Mouse (Mus musculus) forebrain, embryonic 16.5 days (tissue): ENCODE data around the gene Unc13a. TPM values are rescaled to one million over a fixed set of nuclear protein-coding genes. Genes with fewer than 3 reads are reported as not detected.

ENCODE experiments used
- microRNA-seq: library from miRNA; unstranded; fragments of <30 nt; microRNA quantifications from one replicate; pipeline ENCODE4, GENCODE M21; 2017
- polyA plus RNA-seq: library from polyadenylated mRNA; unstranded; fragments of >200 nt; fragmentation: Nextera tagmentation; extraction: Ambion mirVana; gene quantifications from 2 replicates; pipeline ENCODE4 v1.2.1, GENCODE M21; 2015

The Unc13a gene
- polyA plus RNA-seq, 1 experiment from 2014 or later = 33.6 TPM

Small RNA genes within 50 kb of the gene (microRNA-seq; reads per million reads assigned to microRNA genes)
- gene Mir6769b = 2.3 reads per million, percentile 5 among the genes with 10 or more reads in this experiment

Other genes starting within 250 kb of the Unc13a start
- gene Abhd8, start 208.1 kb downstream of the Unc13a start, polyA plus RNA-seq = 113 and 127 TPM in 2 replicates
- gene Mrpl34, start 206.8 kb downstream of the Unc13a start, polyA plus RNA-seq = 173 and 178 TPM in 2 replicates
- gene Dda1, start 202.6 kb downstream of the Unc13a start, polyA plus RNA-seq = 218 and 236 TPM in 2 replicates
- gene Ano8, start 185.8 kb downstream of the Unc13a start, polyA plus RNA-seq = 4.1 and 4.4 TPM in 2 replicates
- 12.1 and 12.6 TPM in 2 replicates for gene Gtpbp3, start 183.7 kb downstream of the Unc13a start, polyA plus RNA-seq
- 3.5 and 4.4 TPM in 2 replicates for gene Plvap, start 160.0 kb downstream of the Unc13a start, polyA plus RNA-seq
- gene Ccdc194, start 146.0 kb downstream of the Unc13a start, polyA plus RNA-seq = 0.26 TPM in 1 of 2 replicates, not detected in the other
- gene Bst2, start 134.3 kb downstream of the Unc13a start, polyA plus RNA-seq = 4.7 and 7.5 TPM in 2 replicates
- 52.8 and 65.3 TPM in 2 replicates for gene Mvb12a, start 128.8 kb downstream of the Unc13a start, polyA plus RNA-seq
- 0.15 and 0.16 TPM in 2 replicates for gene Tmem221, start 112.9 kb downstream of the Unc13a start, polyA plus RNA-seq
- gene Nxnl1, start 105.2 kb downstream of the Unc13a start, polyA plus RNA-seq = not detected in 2 replicates
- gene Slc27a1, start 102.9 kb downstream of the Unc13a start, polyA plus RNA-seq = 74.6 and 75.9 TPM in 2 replicates
- gene Pgls, start 79.6 kb downstream of the Unc13a start, polyA plus RNA-seq = 167 and 189 TPM in 2 replicates
- 6.2 and 8.4 TPM in 2 replicates for gene Fam129c, start 74.1 kb downstream of the Unc13a start, polyA plus RNA-seq
- gene Colgalt1, start 60.8 kb downstream of the Unc13a start, polyA plus RNA-seq = 60.4 and 63.6 TPM in 2 replicates
- 3.4 and 4.1 TPM in 2 replicates for gene Jak3, start 4.5 kb upstream of the Unc13a start, polyA plus RNA-seq
- not detected in 2 replicates for gene Insl3, start 17.5 kb upstream of the Unc13a start, polyA plus RNA-seq
- 0.58 and 0.68 TPM in 2 replicates for gene B3gnt3, start 30.0 kb upstream of the Unc13a start, polyA plus RNA-seq
- gene Fcho1, start 54.0 kb upstream of the Unc13a start, polyA plus RNA-seq = 72.4 and 100 TPM in 2 replicates
- 8.7 and 8.9 TPM in 2 replicates for gene Zfp709, start 210.3 kb upstream of the Unc13a start, polyA plus RNA-seq
- 21.2 and 22.9 TPM in 2 replicates for gene Zfp882, start 236.9 kb upstream of the Unc13a start, polyA plus RNA-seq
- 31.8 and 33.5 TPM in 2 replicates for gene Zfp617, start 236.9 kb upstream of the Unc13a start, polyA plus RNA-seq